Mouse (Mus musculus): ENCODE results near the gene Sparcl1. TPM values are rescaled to one million over a fixed set of nuclear protein-coding genes. Genes with fewer than 3 reads are reported as not detected.

Sparcl1 gene
- polyA plus RNA-seq (2011; ENCODE audit: insufficient read depth, insufficient read length, low replicate concordance, missing spikeins) = 3.8 and 4.8 TPM in 2 replicates

- Histone ChIP-seq H3K4me1 (ENCODE audit: control insufficient read depth, insufficient read depth, low read length) (no peaks in the 10 kb centered on the region), H3K27ac (ENCODE audit: control insufficient read depth, insufficient read depth, low read depth, low read length, poor library complexity) (no peak within 1 kb of the TSS), H3K4me3 (replicated peaks; ENCODE audit: control insufficient read depth, low read depth, low read length) (no peak within 1 kb of the TSS)
- 76% methylated on average over 15 of the region's 15 CpGs for WGBS
- TF ChIP-seq POLR2A (IDR thresholded peaks at IDR 0.05; ENCODE audit: borderline replicate concordance, control insufficient read depth, low read depth, low read length) (no peak), CTCF (IDR thresholded peaks at IDR 0.05; ENCODE audit: control insufficient read depth, insufficient read depth, low read length) (no peak)
These were observed at the start of gene Sparcl1 for GRCm38 (mm10) chr5:104113491-104114172. TSS of gene Sparcl1 (minus strand) at chr5:104113733.

- 75% methylated on average over 1 of the region's 1 CpGs for WGBS
- Histone ChIP-seq H3K27ac (ENCODE audit: control insufficient read depth, insufficient read depth, low read depth, low read length, poor library complexity) (no peak overlapping the region), H3K4me3 (replicated peaks; ENCODE audit: control insufficient read depth, low read depth, low read length) (no peak overlapping the region), H3K4me1 (ENCODE audit: control insufficient read depth, insufficient read depth, low read length) (no peaks in the 10 kb centered on the region)
- TF ChIP-seq CTCF (IDR thresholded peaks at IDR 0.05; ENCODE audit: control insufficient read depth, insufficient read depth, low read length) = no peak
- no peak for TF ChIP-seq POLR2A (IDR thresholded peaks at IDR 0.05; ENCODE audit: borderline replicate concordance, control insufficient read depth, low read depth, low read length)
These were observed 47.9 kb upstream of the Sparcl1 start for GRCm38 (mm10) chr5:104161390-104161789.

GRCm38 (mm10) chr5:104160581-104160980 lies 47.0 kb upstream of the Sparcl1 start:
- Histone ChIP-seq H3K4me1 (ENCODE audit: control insufficient read depth, insufficient read depth, low read length) (no peaks in the 10 kb centered on the region), H3K4me3 (replicated peaks; ENCODE audit: control insufficient read depth, low read depth, low read length) (no peak overlapping the region), H3K27ac (ENCODE audit: control insufficient read depth, insufficient read depth, low read depth, low read length, poor library complexity) (no peak overlapping the region)
- TF ChIP-seq POLR2A (IDR thresholded peaks at IDR 0.05; ENCODE audit: borderline replicate concordance, control insufficient read depth, low read depth, low read length) (no peak), CTCF (IDR thresholded peaks at IDR 0.05; ENCODE audit: control insufficient read depth, insufficient read depth, low read length) (no peak)
- 71% methylated on average over 3 of the region's 3 CpGs for WGBS

GRCm38 (mm10) chr5:104158332-104159052 lies 45.0 kb upstream of the Sparcl1 start:
- Histone ChIP-seq H3K27ac (ENCODE audit: control insufficient read depth, insufficient read depth, low read depth, low read length, poor library complexity) (no peak overlapping the region), H3K4me3 (replicated peaks; ENCODE audit: control insufficient read depth, low read depth, low read length) (no peak overlapping the region), H3K4me1 (ENCODE audit: control insufficient read depth, insufficient read depth, low read length) (no peaks in the 10 kb centered on the region)
- 79% methylated on average over 7 of the region's 7 CpGs for WGBS
- TF ChIP-seq CTCF (IDR thresholded peaks at IDR 0.05; ENCODE audit: control insufficient read depth, insufficient read depth, low read length) = no peak
- TF ChIP-seq POLR2A (IDR thresholded peaks at IDR 0.05; ENCODE audit: borderline replicate concordance, control insufficient read depth, low read depth, low read length) = no peak

GRCm38 (mm10) chr5:104157701-104158100 lies 44.2 kb upstream of the Sparcl1 start:
- Histone ChIP-seq H3K27ac (ENCODE audit: control insufficient read depth, insufficient read depth, low read depth, low read length, poor library complexity) (no peak overlapping the region), H3K4me1 (ENCODE audit: control insufficient read depth, insufficient read depth, low read length) (no peaks in the 10 kb centered on the region), H3K4me3 (replicated peaks; ENCODE audit: control insufficient read depth, low read depth, low read length) (no peak overlapping the region)
- 86% methylated on average over 7 of the region's 7 CpGs for WGBS
- TF ChIP-seq CTCF (IDR thresholded peaks at IDR 0.05; ENCODE audit: control insufficient read depth, insufficient read depth, low read length) = no peak

GRCm38 (mm10) chr5:104150196-104150595 lies 36.7 kb upstream of the Sparcl1 start:
- Histone ChIP-seq H3K4me1 (ENCODE audit: control insufficient read depth, insufficient read depth, low read length) (no peaks in the 10 kb centered on the region), H3K27ac (ENCODE audit: control insufficient read depth, insufficient read depth, low read depth, low read length, poor library complexity) (no peak overlapping the region), H3K4me3 (replicated peaks; ENCODE audit: control insufficient read depth, low read depth, low read length) (no peak overlapping the region)
- 85% methylated on average over 6 of the region's 6 CpGs for WGBS
- TF ChIP-seq CTCF (IDR thresholded peaks at IDR 0.05; ENCODE audit: control insufficient read depth, insufficient read depth, low read length) (no peak), POLR2A (IDR thresholded peaks at IDR 0.05; ENCODE audit: borderline replicate concordance, control insufficient read depth, low read depth, low read length) (no peak)

GRCm38 (mm10) chr5:104149349-104149748 lies 35.8 kb upstream of the Sparcl1 start:
- H3K4me3 ChIP-seq (replicated peaks; ENCODE audit: control insufficient read depth, low read depth, low read length) = no peak overlapping the region
- TF ChIP-seq CTCF (IDR thresholded peaks at IDR 0.05; ENCODE audit: control insufficient read depth, insufficient read depth, low read length) (no peak), POLR2A (IDR thresholded peaks at IDR 0.05; ENCODE audit: borderline replicate concordance, control insufficient read depth, low read depth, low read length) (no peak)
- WGBS = 20% methylated on average over 7 of the region's 7 CpGs
- H3K27ac ChIP-seq (ENCODE audit: control insufficient read depth, insufficient read depth, low read depth, low read length, poor library complexity) = no peak overlapping the region
- H3K4me1 ChIP-seq (ENCODE audit: control insufficient read depth, insufficient read depth, low read length) = no peaks in the 10 kb centered on the region

GRCm38 (mm10) chr5:104144057-104144456 lies 30.5 kb upstream of the Sparcl1 start:
- H3K4me3 ChIP-seq (replicated peaks; ENCODE audit: control insufficient read depth, low read depth, low read length) = no peak overlapping the region
- no peaks in the 10 kb centered on the region for H3K4me1 ChIP-seq (ENCODE audit: control insufficient read depth, insufficient read depth, low read length)
- 78% methylated on average over 4 of the region's 4 CpGs for WGBS
- H3K27ac ChIP-seq (ENCODE audit: control insufficient read depth, insufficient read depth, low read depth, low read length, poor library complexity) = no peak overlapping the region
- no peak for TF ChIP-seq CTCF (IDR thresholded peaks at IDR 0.05; ENCODE audit: control insufficient read depth, insufficient read depth, low read length)
- no peak for TF ChIP-seq POLR2A (IDR thresholded peaks at IDR 0.05; ENCODE audit: borderline replicate concordance, control insufficient read depth, low read depth, low read length)
